Mouse (Mus musculus): ENCODE measurements around the gene Rrp1. TPM values are rescaled to one million over a fixed set of nuclear protein-coding genes. Genes with fewer than 3 reads are reported as not detected.
A peak's percentile ranks its signal among the peaks of the same experiment; 100 is the strongest.
"Not testable (repeated sequence)": the region's sequence is repeated elsewhere in the genome, so short reads cannot be mapped to it uniquely, and the experiment has no call there.

Gene Rrp1
- polyA plus RNA-seq, 1 experiment from 2014 or later: 277 TPM

DNA sequence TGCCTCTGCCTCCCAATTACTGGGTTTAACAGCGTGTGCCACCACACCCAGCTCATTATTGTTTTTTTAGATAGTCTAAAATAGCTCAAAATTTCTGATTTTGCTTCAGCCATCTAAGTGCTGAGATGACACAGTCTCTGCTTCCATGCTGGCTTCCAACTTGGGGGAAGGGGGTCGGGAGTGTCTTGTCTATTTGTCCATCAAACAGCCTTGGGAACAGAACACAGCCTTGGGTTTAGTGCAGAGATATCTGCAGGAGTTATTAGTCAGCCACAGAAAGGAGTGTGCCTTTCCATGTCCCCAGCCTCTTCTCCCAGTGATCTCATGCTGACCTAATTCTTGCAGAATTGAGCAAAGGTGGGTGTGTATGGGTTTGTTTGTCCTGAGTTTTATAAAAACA, 5.9 kb upstream of the Rrp1 start:
- H3K9ac ChIP-seq: no peak overlapping the region
- H3K4me1 ChIP-seq (replicated peaks): no peaks in the 10 kb centered on the region
- 82% methylated on average over 2 of the region's 2 CpGs for WGBS
- ATAC-seq: no peak
- no peaks in the 10 kb centered on the region for H3K27me3 ChIP-seq (replicated peaks)
- H3K4me2 ChIP-seq (replicated peaks): no peak overlapping the region
- H3K27ac ChIP-seq: no peak overlapping the region
- no peaks in the 10 kb centered on the region for H3K9me3 ChIP-seq
- H3K36me3 ChIP-seq: no peaks in the 10 kb centered on the region
- no peak overlapping the region for H3K4me3 ChIP-seq (replicated peaks)

DNA sequence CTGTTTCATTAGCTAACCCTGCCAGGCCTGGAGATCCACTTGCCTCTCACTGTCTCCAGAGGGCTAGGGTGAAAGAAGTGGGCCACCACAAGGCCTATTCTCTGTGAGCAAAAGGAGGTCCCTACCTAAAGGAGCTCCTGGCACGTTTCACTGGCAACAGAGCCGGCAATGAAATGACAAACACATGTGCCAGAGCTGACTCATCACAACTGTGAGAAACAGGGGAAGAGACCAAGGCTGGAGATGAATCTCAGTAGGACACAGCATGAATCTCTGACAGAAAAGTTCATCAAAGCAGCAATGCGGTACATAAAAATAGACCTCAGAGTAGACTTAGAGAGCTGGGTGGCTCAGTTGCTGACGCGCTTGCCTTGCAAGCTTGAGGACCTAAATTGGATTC, 5.0 kb upstream of the Rrp1 start:
- WGBS: 62% methylated on average over 5 of the region's 5 CpGs
- no peak overlapping the region for H3K9ac ChIP-seq
- no peaks in the 10 kb centered on the region for H3K9me3 ChIP-seq
- H3K4me1 ChIP-seq (replicated peaks): no peaks in the 10 kb centered on the region
- no peak for ATAC-seq
- H3K36me3 ChIP-seq: no peaks in the 10 kb centered on the region
- no peak overlapping the region for H3K27ac ChIP-seq
- H3K4me2 ChIP-seq (replicated peaks): no peak overlapping the region
- no peak overlapping the region for H3K4me3 ChIP-seq (replicated peaks)
- H3K27me3 ChIP-seq (replicated peaks): no peaks in the 10 kb centered on the region

DNA sequence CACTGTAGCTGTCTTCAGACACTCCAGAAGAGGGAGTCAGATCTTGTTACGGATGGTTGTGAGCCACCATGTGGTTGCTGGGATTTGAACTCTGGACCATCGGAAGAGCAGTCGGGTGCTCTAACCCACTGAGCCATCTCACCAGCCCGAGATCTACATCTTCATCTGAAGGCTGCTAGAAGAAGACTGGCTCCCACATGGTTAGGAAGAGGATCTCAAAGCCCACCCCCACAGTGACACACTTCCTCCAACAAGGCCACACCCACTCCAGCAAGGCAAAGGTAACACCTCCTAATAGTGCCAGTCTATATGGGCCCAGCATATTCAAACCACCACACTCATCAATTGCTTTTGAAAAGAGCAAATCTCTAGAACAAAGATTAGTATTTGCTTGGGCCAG, 2.1 kb upstream of the Rrp1 start:
- 88% methylated on average over 3 of the region's 4 CpGs for whole genome bisulfite sequencing
- H3K9ac ChIP-seq; H3K36me3 ChIP-seq; H3K27me3 ChIP-seq (replicated peaks); H3K4me3 ChIP-seq (replicated peaks); H3K4me1 ChIP-seq (replicated peaks); H3K9me3 ChIP-seq; ATAC-seq; H3K27ac ChIP-seq; H3K4me2 ChIP-seq (replicated peaks): not testable (repeated sequence)

DNA sequence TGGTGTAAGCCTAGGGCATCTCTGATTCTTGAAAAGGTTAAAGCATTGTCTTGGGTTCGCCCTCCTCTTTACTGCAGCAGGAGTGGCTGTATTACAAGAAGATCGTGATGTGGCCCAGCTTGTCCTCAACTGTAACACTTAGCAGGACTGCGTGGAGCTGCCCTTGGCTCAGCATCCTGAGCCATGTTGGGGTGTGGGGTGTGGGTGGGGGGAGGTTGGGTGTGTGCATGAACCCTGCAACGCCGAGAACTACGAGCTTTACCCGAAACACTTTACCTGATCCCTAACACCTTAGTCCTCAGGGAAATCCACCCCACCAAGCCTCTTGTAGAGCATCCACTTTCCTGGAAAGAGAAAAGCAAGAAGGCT, 293 bp upstream of the Rrp1 start:
- Histone ChIP-seq H3K4me2 (replicated peaks) (peak overlapping the region; percentile 70), H3K36me3 (peaks cover 22% of the 10 kb centered on the region), H3K27me3 (replicated peaks) (no peaks in the 10 kb centered on the region), H3K4me1 (replicated peaks) (0 out of 2 replicates have a peak, but pooled peaks cover 4% of the 10 kb centered on the region), H3K4me3 (replicated peaks) (peak overlapping the region; percentile 95), H3K9ac (0 out of 2 replicates have a peak overlapping the region, but pooled peaks have one; percentile 20), H3K9me3 (no peaks in the 10 kb centered on the region), H3K27ac (no peak overlapping the region)
- ATAC-seq: peak; percentile 56; the same call in 1 of the 2 replicates
- WGBS: 36% methylated on average over 7 of the region's 7 CpGs

DNA sequence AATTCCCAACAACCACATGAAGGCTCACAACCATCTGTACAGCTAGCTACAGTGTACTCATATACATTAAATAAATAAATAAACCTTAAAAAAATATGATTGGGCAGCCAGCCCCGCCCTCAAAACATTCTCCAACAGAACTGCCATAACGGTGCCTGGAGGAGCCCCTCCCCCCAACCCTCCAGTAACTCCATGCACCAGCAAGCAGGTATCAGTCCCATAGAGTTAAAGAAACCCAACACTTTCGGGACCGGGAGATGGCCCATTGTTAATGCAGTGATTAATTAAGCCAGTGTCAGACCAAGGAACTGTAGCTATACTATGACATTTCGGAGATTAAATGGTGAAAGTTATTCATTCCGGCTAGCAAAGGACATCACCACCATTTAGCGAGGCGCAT, 992 bp downstream of the Rrp1 start:
- 15% methylated on average over 8 of the region's 8 CpGs for WGBS
- no peaks in the 10 kb centered on the region for H3K27me3 ChIP-seq (replicated peaks)
- no peak for ATAC-seq

DNA sequence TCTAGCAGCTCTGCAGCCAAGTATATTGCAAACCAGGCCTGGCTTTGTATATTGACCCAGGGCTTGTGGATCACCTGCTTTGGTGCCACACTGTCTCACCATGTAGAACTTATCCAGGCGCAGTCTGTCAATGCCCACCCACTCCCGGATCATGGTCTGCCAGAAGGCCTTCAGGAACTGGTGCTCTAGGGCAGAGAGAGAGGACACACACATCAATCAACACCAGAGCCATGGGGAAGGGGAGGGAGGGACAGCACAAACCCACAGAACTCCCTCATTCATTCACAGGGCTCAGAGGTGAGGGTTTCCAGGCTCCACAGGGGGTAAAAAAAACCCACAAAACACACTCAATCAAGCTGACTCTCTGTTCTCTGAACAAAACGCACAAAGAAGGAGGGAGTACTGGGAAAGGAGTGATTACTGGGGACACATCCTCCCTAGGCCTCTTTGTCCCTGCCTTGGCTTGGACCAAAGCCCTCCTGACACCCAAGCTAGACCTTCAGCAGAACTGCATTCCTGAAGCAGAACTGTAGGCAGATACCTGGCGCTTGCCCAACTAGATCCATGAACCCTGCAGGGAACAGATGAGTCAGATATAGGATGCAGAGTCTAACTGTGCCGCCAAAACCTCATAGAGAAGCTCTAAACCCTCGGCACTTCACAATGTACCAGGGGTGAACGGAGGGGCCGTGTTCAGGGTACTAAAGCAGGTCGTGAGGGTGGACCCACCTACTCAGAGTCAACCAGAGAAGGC, 3.6 kb downstream of the Rrp1 start:
- Histone ChIP-seq H3K4me1 (replicated peaks) (0 out of 2 replicates have a peak, but pooled peaks cover 4% of the 10 kb centered on the region), H3K27me3 (replicated peaks) (no peaks in the 10 kb centered on the region), H3K9me3 (no peaks in the 10 kb centered on the region), H3K27ac (no peak overlapping the region), H3K4me2 (replicated peaks) (no peak overlapping the region), H3K36me3 (peaks cover 54% of the 10 kb centered on the region), H3K4me3 (replicated peaks) (no peak overlapping the region), H3K9ac (no peak overlapping the region)
- no peak for ATAC-seq
- 86% methylated on average over 9 of the region's 9 CpGs for WGBS

More for the DNA sequence above, 992 bp downstream of the Rrp1 start:
- 0 out of 2 replicates have a peak, but pooled peaks cover 4% of the 10 kb centered on the region for H3K4me1 ChIP-seq (replicated peaks)
- H3K9me3 ChIP-seq: no peaks in the 10 kb centered on the region
- peak overlapping the region; percentile 90; the same call in 1 of the 2 replicates for H3K27ac ChIP-seq
- peaks cover 31% of the 10 kb centered on the region for H3K36me3 ChIP-seq
- H3K4me2 ChIP-seq (replicated peaks): peak overlapping the region; percentile 70
- H3K4me3 ChIP-seq (replicated peaks): peak overlapping the region; percentile 95
- peak overlapping the region; percentile 77 for H3K9ac ChIP-seq

DNA sequence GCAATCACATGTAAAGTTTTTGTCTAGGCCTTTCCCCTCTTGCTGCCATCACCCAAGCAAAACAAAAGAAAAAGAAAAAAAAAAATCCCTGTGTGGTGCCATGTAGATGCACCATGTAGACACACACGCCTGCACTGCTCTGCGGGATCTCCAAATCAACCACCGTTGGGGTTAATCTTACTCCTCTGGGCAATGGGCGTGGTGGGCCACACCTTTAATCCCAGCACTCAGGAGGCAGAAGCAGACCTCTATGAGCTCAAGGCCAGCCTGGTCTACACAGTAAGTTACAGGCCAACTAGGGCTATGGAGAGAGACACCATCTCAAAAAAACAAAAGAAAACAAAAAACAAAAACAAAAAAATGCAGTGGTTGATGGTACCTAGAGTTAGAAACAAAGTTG, 5.7 kb downstream of the Rrp1 start:
- 85% methylated on average over 4 of the region's 4 CpGs for WGBS

DNA sequence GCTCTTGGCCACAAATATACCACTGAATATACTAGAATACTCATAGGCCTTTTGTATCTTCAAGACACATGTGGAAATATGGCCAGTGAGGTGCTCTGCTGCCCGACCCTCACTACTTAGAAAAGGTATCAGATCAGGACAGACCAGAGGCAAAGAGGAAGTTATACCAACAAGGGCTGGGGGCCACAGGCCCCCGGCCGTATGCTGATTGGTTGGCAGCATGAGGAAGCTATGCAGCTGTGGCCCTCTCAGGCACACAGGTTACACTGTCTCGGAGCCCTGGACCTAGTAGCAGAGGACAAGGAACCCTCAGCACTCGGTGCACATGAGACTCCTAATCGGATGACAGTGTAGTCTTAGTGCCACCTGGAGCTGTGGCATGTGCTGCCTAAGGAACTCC, 6.7 kb downstream of the Rrp1 start:
- H3K4me3 ChIP-seq (replicated peaks): no peak overlapping the region
- H3K36me3 ChIP-seq: peaks cover 84% of the 10 kb centered on the region
- H3K4me1 ChIP-seq (replicated peaks): no peaks in the 10 kb centered on the region
- no peak overlapping the region for H3K9ac ChIP-seq
- WGBS: 89% methylated on average over 6 of the region's 6 CpGs
- ATAC-seq: no peak
- no peak overlapping the region for H3K4me2 ChIP-seq (replicated peaks)
- no peaks in the 10 kb centered on the region for H3K9me3 ChIP-seq
- H3K27me3 ChIP-seq (replicated peaks): no peaks in the 10 kb centered on the region
- no peak overlapping the region for H3K27ac ChIP-seq

More for the DNA sequence above, 5.7 kb downstream of the Rrp1 start:
- Histone ChIP-seq H3K4me3 (replicated peaks) (no peak overlapping the region), H3K9ac (no peak overlapping the region), H3K27ac (no peak overlapping the region), H3K36me3 (peaks cover 74% of the 10 kb centered on the region), H3K27me3 (replicated peaks) (no peaks in the 10 kb centered on the region), H3K9me3 (no peaks in the 10 kb centered on the region), H3K4me2 (replicated peaks) (no peak overlapping the region), H3K4me1 (replicated peaks) (0 out of 2 replicates have a peak, but pooled peaks cover 4% of the 10 kb centered on the region)
- ATAC-seq: no peak

DNA sequence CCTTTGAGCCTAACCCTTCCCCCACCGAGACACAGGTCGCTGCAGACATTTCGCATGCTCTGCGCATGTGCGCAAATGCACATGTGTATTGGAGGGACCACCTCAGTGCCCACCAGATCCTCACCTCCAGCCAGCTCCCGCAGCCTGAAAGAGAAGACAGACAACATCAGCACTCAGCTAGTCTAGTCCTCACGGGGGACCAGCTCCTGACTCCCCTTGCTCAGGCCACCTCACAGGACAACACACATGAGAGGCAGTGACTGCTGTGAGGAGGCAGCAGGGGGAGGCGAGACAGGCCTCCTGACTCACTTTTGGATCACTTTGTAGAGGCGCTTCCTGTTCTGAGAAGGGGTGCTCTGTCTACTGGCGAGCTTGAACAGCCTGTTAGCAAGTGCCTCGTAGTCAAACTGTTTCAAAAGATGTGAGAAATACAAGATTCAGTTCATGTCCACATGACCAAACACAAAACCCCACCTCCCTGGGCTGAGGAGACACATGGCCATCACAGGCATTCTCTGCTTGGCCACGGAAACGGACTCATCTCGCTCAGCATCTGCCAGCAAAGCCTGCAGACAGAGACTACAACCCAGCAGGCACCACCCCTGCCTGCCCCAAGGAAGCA, 10.4 kb downstream of the Rrp1 start:
- H3K36me3 ChIP-seq: peaks cover 68% of the 10 kb centered on the region
- no peaks in the 10 kb centered on the region; the same call in 1 of the 2 replicates for H3K4me1 ChIP-seq (replicated peaks)
- no peak for ATAC-seq
- no peak overlapping the region for H3K9ac ChIP-seq
- 91% methylated on average over 14 of the region's 14 CpGs for WGBS
- H3K4me2 ChIP-seq (replicated peaks): no peak overlapping the region
- no peaks in the 10 kb centered on the region for H3K9me3 ChIP-seq
- no peak overlapping the region for H3K4me3 ChIP-seq (replicated peaks)
- H3K27me3 ChIP-seq (replicated peaks): no peaks in the 10 kb centered on the region
- no peak overlapping the region for H3K27ac ChIP-seq

DNA sequence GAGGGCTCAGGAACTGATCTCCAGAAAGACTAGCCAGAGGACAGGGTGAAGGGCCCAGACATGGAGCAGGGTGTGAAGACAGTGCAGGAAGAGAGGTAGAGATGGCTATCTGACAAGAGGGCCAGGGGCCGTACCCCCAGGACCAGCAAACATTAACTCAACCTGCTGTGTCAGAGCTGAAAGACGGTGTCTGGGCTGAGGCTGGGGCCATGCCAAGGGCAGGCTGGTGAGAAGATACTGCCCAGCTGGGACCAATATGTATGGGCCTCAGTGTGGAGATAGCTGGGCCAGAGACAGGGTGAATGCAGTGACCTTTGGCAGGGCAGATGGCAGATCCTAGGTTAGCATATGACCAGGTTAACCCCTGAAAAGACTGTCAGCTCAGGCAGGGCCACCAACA, 11.7 kb downstream of the Rrp1 start:
- 92% methylated on average over 2 of the region's 2 CpGs for WGBS
- no peak overlapping the region for H3K4me3 ChIP-seq (replicated peaks)
- H3K27ac ChIP-seq: no peak overlapping the region
- peaks cover 57% of the 10 kb centered on the region for H3K36me3 ChIP-seq
- no peak for ATAC-seq
- H3K9ac ChIP-seq: no peak overlapping the region
- no peak overlapping the region for H3K4me2 ChIP-seq (replicated peaks)
- H3K27me3 ChIP-seq (replicated peaks): no peaks in the 10 kb centered on the region
- no peaks in the 10 kb centered on the region; the same call in 1 of the 2 replicates for H3K4me1 ChIP-seq (replicated peaks)
- no peaks in the 10 kb centered on the region for H3K9me3 ChIP-seq

DNA sequence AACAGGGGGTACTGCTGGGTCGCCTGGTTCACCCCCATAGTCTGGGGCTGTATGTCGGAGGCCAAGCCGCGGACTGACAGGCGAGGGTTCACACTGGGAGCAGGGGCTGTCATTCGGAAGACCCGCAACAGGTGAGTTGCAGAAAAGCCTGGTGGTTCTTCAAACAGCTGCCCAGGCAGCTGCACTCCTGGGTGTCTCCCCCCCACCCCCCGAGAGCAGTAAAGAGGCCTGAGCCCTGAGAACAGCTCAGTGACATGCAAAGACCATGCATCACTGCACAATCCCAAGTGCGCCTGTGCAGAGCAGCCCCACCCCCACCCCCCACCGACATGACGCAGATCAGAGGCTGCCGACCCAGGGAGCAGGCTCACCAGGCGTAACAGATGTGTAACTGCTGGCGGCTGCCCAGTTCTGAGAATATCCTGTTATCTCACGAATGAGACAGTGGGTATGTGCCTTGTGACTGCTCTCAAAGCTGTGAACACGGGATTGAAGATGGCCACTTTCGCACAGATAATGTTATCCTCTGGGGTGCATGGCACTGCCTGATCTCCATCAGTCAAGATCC, 13.7 kb downstream of the Rrp1 start:
- Histone ChIP-seq H3K4me3 (replicated peaks) (no peak overlapping the region), H3K4me1 (replicated peaks) (no peaks in the 10 kb centered on the region; the same call in 1 of the 2 replicates), H3K4me2 (replicated peaks) (no peak overlapping the region), H3K36me3 (peaks cover 41% of the 10 kb centered on the region), H3K27me3 (replicated peaks) (no peaks in the 10 kb centered on the region), H3K9me3 (no peaks in the 10 kb centered on the region), H3K9ac (no peak overlapping the region), H3K27ac (no peak overlapping the region)
- WGBS: 50% methylated on average over 17 of the region's 17 CpGs
- peak; percentile 35; the same call in 1 of the 2 replicates for ATAC-seq

DNA sequence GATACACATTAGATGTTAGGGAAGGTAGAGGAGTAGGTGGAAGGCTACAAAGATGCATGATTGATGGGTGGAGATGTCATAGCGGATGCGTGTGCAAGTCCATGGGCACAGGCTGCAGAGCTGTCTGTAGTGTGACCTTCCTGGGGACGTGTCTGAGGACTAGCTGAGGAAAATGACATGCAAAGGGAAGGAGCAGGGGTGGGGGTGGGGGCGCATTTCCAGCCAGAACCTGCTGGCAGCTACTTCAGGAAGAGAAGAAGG, 16.3 kb downstream of the Rrp1 start:
- Histone ChIP-seq H3K9ac (no peak overlapping the region), H3K27me3 (replicated peaks) (peaks cover 10% of the 10 kb centered on the region), H3K27ac (no peak overlapping the region), H3K9me3 (no peaks in the 10 kb centered on the region), H3K4me1 (replicated peaks) (peaks cover 2% of the 10 kb centered on the region; the same call in 1 of the 2 replicates), H3K36me3 (peaks cover 16% of the 10 kb centered on the region), H3K4me3 (replicated peaks) (no peak overlapping the region), H3K4me2 (replicated peaks) (no peak overlapping the region)
- 60% methylated on average over 4 of the region's 4 CpGs for WGBS
- ATAC-seq: 0 out of 2 replicates have a peak, but pooled peaks have one; percentile 8
